Mouse (Mus musculus): ENCODE measurements around the gene 1700001K19Rik. TPM values are rescaled to one million over a fixed set of nuclear protein-coding genes. Genes with fewer than 3 reads are reported as not detected.
"Not testable (repeated sequence)": the region's sequence is repeated elsewhere in the genome, so short reads cannot be mapped to it uniquely, and the experiment has no call there.

The 1700001K19Rik gene
- total and polyA plus RNA-seq, 3 experiments, result 0.29 TPM; not detected in 2

DNA sequence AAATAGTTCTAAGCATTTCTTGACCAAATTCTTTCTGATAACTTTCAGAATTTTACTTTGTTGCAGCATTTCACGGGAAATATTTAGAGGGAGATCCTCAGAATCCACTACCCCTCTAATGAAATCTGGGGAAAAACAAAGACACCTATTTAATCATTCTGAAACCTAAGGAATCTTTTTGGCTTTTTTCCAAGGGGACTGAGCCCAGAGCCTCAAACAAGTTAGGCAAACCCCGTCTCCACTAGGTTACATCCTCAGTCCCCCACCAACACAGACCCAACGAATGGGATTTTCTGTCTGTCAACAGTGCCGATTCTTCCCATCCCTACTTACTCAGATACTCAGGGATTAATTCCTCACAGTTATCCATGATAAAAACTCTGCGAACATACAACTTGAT, 11.0 kb upstream of the 1700001K19Rik start:
- Histone ChIP-seq H3K4me3 (ENCODE audit: control insufficient read depth in 1 of 2, insufficient read depth in 1 of 2, low read depth in 2 of 2, low read length in 2 of 2) (peak overlapping the region; percentile 39 to 54), H3K9ac (ENCODE audit: control insufficient read depth, low read depth, low read length, poor library complexity, severe bottlenecking) (peak overlapping the region; percentile 53)
- TF ChIP-seq POLR2A (IDR thresholded peaks at IDR 0.05; ENCODE audit: control insufficient read depth in 1 of 2, insufficient read depth in 1 of 2, low read depth in 1 of 2, low read length in 2 of 2, poor library complexity in 1 of 2), result 0 out of 4 replicates have a peak, but pooled peaks of 1 of the 2 experiments have one; percentile 30

DNA sequence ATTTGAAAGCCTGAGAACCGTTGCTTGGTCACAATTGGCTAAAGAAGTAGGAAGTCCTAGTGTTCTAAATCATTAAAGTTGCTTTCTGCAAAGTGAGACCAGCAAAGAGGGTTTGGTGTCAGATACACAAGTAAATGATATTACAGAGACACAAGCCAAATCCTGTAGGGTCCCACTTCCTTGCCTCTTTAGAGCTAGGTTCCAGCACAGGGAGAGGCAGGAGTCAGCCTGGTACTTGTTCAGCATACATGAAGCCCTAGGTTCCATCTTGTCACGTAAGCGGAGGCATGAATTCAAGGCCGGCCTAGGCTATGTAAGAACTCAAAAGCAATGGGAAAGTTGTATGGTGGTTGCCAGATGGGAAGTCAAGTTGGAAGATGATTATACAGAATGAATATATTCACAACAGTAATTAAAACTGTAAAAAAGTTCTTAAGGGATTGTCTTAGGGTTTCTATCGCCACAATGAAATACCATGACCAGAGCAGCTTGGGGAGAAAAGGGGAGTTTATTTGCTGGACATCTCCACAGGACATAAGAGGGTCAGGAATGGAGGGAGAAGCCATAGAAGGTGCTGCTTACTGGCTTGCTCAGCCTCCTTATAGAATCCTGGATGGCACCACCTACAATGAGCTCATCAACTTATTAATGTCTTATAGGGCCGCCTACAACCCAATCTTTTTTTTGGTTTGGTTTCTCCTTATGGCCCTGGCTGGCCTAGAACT, 7.7 kb upstream of the 1700001K19Rik start:
- Histone ChIP-seq H3K9ac (ENCODE audit: control insufficient read depth, low read depth, low read length, poor library complexity, severe bottlenecking) (no peak overlapping the region), H3K27ac (ENCODE audit: control insufficient read depth, low read depth, low read length) (no peak overlapping the region), H3K36me3 (ENCODE audit: control insufficient read depth in 1 of 2, insufficient read depth in 2 of 2, low read length in 2 of 2) (peaks cover 20 to 26% of the 10 kb centered on the region in 2 experiments), H3K79me2 (ENCODE audit: control insufficient read depth, insufficient read depth, low read length, poor library complexity) (peaks cover 18% of the 10 kb centered on the region), H3K4me3 (ENCODE audit: control insufficient read depth in 1 of 2, insufficient read depth in 1 of 2, low read depth in 2 of 2, low read length in 2 of 2) (no peak overlapping the region), H3K4me1 (ENCODE audit: control insufficient read depth in 1 of 2, insufficient read depth in 2 of 2, low read length in 2 of 2) (peaks cover 0 to 7% of the 10 kb centered on the region in 2 experiments; a peak in 1 of 4 replicates), H3K9me3 (replicated peaks; ENCODE audit: insufficient read depth, low read length) (no peaks in the 10 kb centered on the region), H3K27me3 (ENCODE audit: control insufficient read depth in 1 of 2, insufficient read depth in 2 of 2, low read length in 2 of 2) (no peaks in the 10 kb centered on the region)
- peak; percentile 62 for DNase-seq (ENCODE audit: low read depth, low spot score)
- no peak for TF ChIP-seq RAD21 (IDR thresholded peaks at IDR 0.05; ENCODE audit: low read depth, low read length)
- TF ChIP-seq POLR2A (IDR thresholded peaks at IDR 0.05; ENCODE audit: control insufficient read depth in 1 of 2, insufficient read depth in 1 of 2, low read depth in 1 of 2, low read length in 2 of 2, poor library complexity in 1 of 2), result peak; percentile 9 to 70; a peak in 2 of 4 replicates
- peak; percentile 10 for TF ChIP-seq ZMIZ1 (IDR thresholded peaks at IDR 0.05; ENCODE audit: low read depth, low read length)
- no peak for TF ChIP-seq ZC3H11A (IDR thresholded peaks at IDR 0.05; ENCODE audit: low read depth, low read length)
- TF ChIP-seq POLR2AphosphoS2 (IDR thresholded peaks at IDR 0.05; ENCODE audit: low read length), result peak; percentile 90
- no peak for TF ChIP-seq ELF1 (IDR thresholded peaks at IDR 0.05; ENCODE audit: low read depth, low read length)
- TF ChIP-seq SIN3A (IDR thresholded peaks at IDR 0.05; ENCODE audit: low read length), result no peak
- 0 out of 2 replicates have a peak, but pooled peaks have one; percentile 26 for TF ChIP-seq NELFE (IDR thresholded peaks at IDR 0.05; ENCODE audit: low read depth, low read length)

More for the DNA sequence above, 11.0 kb upstream of the 1700001K19Rik start:
- not testable (repeated sequence) for DNase-seq (ENCODE audit: low read depth, low spot score); H3K27me3 ChIP-seq (ENCODE audit: control insufficient read depth in 1 of 2, insufficient read depth in 2 of 2, low read length in 2 of 2); H3K9me3 ChIP-seq (replicated peaks; ENCODE audit: insufficient read depth, low read length); H3K27ac ChIP-seq (ENCODE audit: control insufficient read depth, low read depth, low read length)
- Histone ChIP-seq H3K4me1 (ENCODE audit: control insufficient read depth in 1 of 2, insufficient read depth in 2 of 2, low read length in 2 of 2) (peaks cover 0 to 19% of the 10 kb centered on the region in 2 experiments; a peak in 3 of 4 replicates), H3K79me2 (ENCODE audit: control insufficient read depth, insufficient read depth, low read length, poor library complexity) (peaks cover 35% of the 10 kb centered on the region), H3K36me3 (ENCODE audit: control insufficient read depth in 1 of 2, insufficient read depth in 2 of 2, low read length in 2 of 2) (peaks cover 20 to 31% of the 10 kb centered on the region in 2 experiments)

DNA sequence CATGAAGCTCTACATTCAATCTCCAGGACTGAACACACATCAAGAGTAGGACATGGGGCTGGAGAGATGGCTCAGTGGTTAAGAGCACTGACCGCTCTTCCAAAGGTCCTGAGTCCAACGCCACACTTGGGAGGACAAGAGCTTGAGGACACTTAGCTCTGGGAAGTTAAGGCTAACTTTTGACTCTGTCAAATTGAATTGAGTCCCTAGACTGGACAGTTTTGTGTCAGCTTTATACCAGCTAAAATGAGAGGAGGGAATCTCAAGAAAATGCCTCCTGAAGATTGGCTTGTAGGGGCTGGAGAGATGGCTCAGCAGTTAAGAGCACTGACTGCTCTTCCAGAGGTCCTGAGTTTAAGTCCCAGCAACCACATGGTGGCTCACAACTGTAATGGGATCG, 6.5 kb upstream of the 1700001K19Rik start:
- not testable (repeated sequence) for H3K9ac ChIP-seq (ENCODE audit: control insufficient read depth, low read depth, low read length, poor library complexity, severe bottlenecking); H3K79me2 ChIP-seq (ENCODE audit: control insufficient read depth, insufficient read depth, low read length, poor library complexity); H3K4me1 ChIP-seq (ENCODE audit: control insufficient read depth in 1 of 2, insufficient read depth in 2 of 2, low read length in 2 of 2); H3K9me3 ChIP-seq (replicated peaks; ENCODE audit: insufficient read depth, low read length); H3K27me3 ChIP-seq (ENCODE audit: control insufficient read depth in 1 of 2, insufficient read depth in 2 of 2, low read length in 2 of 2); H3K27ac ChIP-seq (ENCODE audit: control insufficient read depth, low read depth, low read length); H3K4me3 ChIP-seq (ENCODE audit: control insufficient read depth in 1 of 2, insufficient read depth in 1 of 2, low read depth in 2 of 2, low read length in 2 of 2)
- H3K36me3 ChIP-seq (ENCODE audit: control insufficient read depth in 1 of 2, insufficient read depth in 2 of 2, low read length in 2 of 2), result peaks cover 16 to 22% of the 10 kb centered on the region in 2 experiments; a peak in 3 of 4 replicates
- TF ChIP-seq POLR2A (IDR thresholded peaks at IDR 0.05; ENCODE audit: control insufficient read depth in 1 of 2, insufficient read depth in 1 of 2, low read depth in 1 of 2, low read length in 2 of 2, poor library complexity in 1 of 2) (peak in 1 of 2 experiments; percentile 53; a peak in 1 of 4 replicates), POLR2AphosphoS2 (IDR thresholded peaks at IDR 0.05; ENCODE audit: low read length) (0 out of 2 replicates have a peak, but pooled peaks have one; percentile 16)
- peak; percentile 55 for DNase-seq (ENCODE audit: low read depth, low spot score)
